Mouse (Mus musculus) adrenal gland, postnatal 25 days (tissue): ENCODE measurements around the gene Zbtb42. TPM values are rescaled to one million over a fixed set of nuclear protein-coding genes. Genes with fewer than 3 reads are reported as not detected.

Experiments
- DNase-seq: peaks from one replicate; pipeline ENCODE4 v3.0.0; 2021; ENCODE audit warnings: mixed read lengths
- long read RNA-seq: library from polyadenylated mRNA; stranded (forward); transcript quantifications from one replicate; pipeline ENCODE4 v2.0.0, GENCODE M21; 2021
- total RNA-seq: library from RNA; stranded (reverse); gene quantifications from 2 replicates; pipeline ENCODE4 v1.2.3, GENCODE M21; 2021

The Zbtb42 gene
- total RNA-seq: 7.9 and 12.8 TPM in 2 replicates
- long read RNA-seq, partial matches to known transcripts: 0 of 7 reads
- long read RNA-seq, other reads (novel, unspliced or antisense): 5 of 7 reads

GRCm38 (mm10) chr12:112678555-112679026 lies at the start of gene Zbtb42:
Zbtb42 (plus strand) TSS chr12:112678828.
- peak; percentile 75 for DNase-seq

GRCm38 (mm10) chr12:112628928-112629721 lies 49.5 kb upstream of the Zbtb42 start:
- peak; percentile 62 for DNase-seq

- DNase-seq: no peak
These were observed 48.6 kb upstream of the Zbtb42 start for GRCm38 (mm10) chr12:112630029-112630428.

- DNase-seq: no peak
These were observed 47.8 kb upstream of the Zbtb42 start for GRCm38 (mm10) chr12:112630796-112631195.

GRCm38 (mm10) chr12:112631472-112631871 lies 47.2 kb upstream of the Zbtb42 start:
- DNase-seq: no peak

- DNase-seq: no peak
These were observed 46.4 kb upstream of the Zbtb42 start for GRCm38 (mm10) chr12:112632084-112632777.

GRCm38 (mm10) chr12:112632907-112633306 lies 45.7 kb upstream of the Zbtb42 start:
- no peak for DNase-seq

GRCm38 (mm10) chr12:112633686-112634085 lies 44.9 kb upstream of the Zbtb42 start:
- no peak for DNase-seq

- DNase-seq: no peak
These were observed 39.1 kb upstream of the Zbtb42 start for GRCm38 (mm10) chr12:112639526-112639925.

GRCm38 (mm10) chr12:112643126-112643525 lies 35.5 kb upstream of the Zbtb42 start:
- no peak for DNase-seq

GRCm38 (mm10) chr12:112644180-112644854 lies 34.3 kb upstream of the Zbtb42 start, which contains the start of gene Siva1:
Siva1 (plus strand) TSS chr12:112644679.
- DNase-seq: peak; percentile 100

GRCm38 (mm10) chr12:112644855-112645506 lies 33.6 kb upstream of the Zbtb42 start:
- peak; percentile 49 for DNase-seq

GRCm38 (mm10) chr12:112646139-112646538 lies 32.5 kb upstream of the Zbtb42 start:
- DNase-seq: no peak

- no peak for DNase-seq
These were observed 30.5 kb upstream of the Zbtb42 start for GRCm38 (mm10) chr12:112648081-112648480.

- no peak for DNase-seq
These were observed 26.7 kb upstream of the Zbtb42 start for GRCm38 (mm10) chr12:112651778-112652439.

- peak; percentile 84 for DNase-seq
These were observed 25.3 kb upstream of the Zbtb42 start for GRCm38 (mm10) chr12:112653157-112653824.

- DNase-seq: no peak
These were observed 24.6 kb upstream of the Zbtb42 start for GRCm38 (mm10) chr12:112654076-112654475.

- DNase-seq: peak; percentile 77
These were observed 20.0 kb upstream of the Zbtb42 start for GRCm38 (mm10) chr12:112658619-112659018.

GRCm38 (mm10) chr12:112659109-112659508 lies 19.5 kb upstream of the Zbtb42 start:
- peak; percentile 83 for DNase-seq

- no peak for DNase-seq
These were observed 17.9 kb upstream of the Zbtb42 start for GRCm38 (mm10) chr12:112660576-112661326.
